Mouse (Mus musculus) monocyte, adult 59 days (primary cell): ENCODE data around the gene Srsx. TPM values are rescaled to one million over a fixed set of nuclear protein-coding genes. Genes with fewer than 3 reads are reported as not detected.

Experiments used
- total RNA-seq, 2 experiments: library from RNA; stranded (reverse); gene quantifications; one replicate each; pipeline ENCODE4 v1.2.4; 2023

The Srsx gene
- total RNA-seq = not detected

DNA sequence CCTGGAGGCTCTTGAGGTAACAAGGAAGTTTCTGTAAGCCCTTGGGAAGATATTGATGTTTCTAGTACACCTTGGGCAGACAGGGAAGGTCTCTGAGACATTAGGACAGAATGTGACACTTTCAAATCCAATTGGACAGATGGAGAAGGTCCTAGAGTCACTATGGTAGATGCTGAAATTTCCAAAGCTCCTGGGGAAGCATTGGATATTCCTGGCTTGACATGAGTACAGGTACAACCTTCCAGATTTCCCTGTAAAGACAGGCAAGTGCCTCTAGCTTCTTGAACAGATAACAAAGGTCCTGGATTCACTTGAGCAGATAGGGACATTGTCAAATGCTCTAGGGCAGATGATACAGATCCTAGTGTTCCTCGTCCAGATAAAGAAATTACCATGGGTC, at the start of gene Srsx:
Gene Srsx, minus strand, starts transcription at position 101 of the 400 bp plus-strand sequence.

GRCm38 (mm10) chrX:123246807-123247206, 24.5 kb upstream of the Srsx start, which contains the start of gene Gm17577:
Gene Gm17577 (minus strand): TSS chrX:123246907.

Other genes starting within 250 kb of the Srsx start
- not detected for gene Gm17521, start 192.8 kb downstream of the Srsx start, total RNA-seq
- gene Cldn34c1, start 119.0 kb downstream of the Srsx start, total RNA-seq = under 1 TPM; 0.18 to 0.24 TPM
- not detected for gene Gm17577, start 24.4 kb upstream of the Srsx start, total RNA-seq